Mouse (Mus musculus) urinary bladder, adult 2 months (tissue): ENCODE results near the gene Nectin3. TPM values are rescaled to one million over a fixed set of nuclear protein-coding genes. Genes with fewer than 3 reads are reported as not detected.
"Not testable (repeated sequence)": the region's sequence is repeated elsewhere in the genome, so short reads cannot be mapped to it uniquely, and the experiment has no call there.

ENCODE experiments used
- DNase-seq: peaks from one replicate; pipeline ENCODE4 v3.0.0; 2022; ENCODE audit warnings: low spot score
- polyA plus RNA-seq: library from polyadenylated mRNA; depleted of rRNA; stranded (reverse); fragments of >200 nt; gene quantifications from 2 replicates; pipeline ENCODE4 v1.2.3, GENCODE M21; 2012

The Nectin3 gene
- polyA plus RNA-seq, 1 experiment = 20.8 TPM

DNA sequence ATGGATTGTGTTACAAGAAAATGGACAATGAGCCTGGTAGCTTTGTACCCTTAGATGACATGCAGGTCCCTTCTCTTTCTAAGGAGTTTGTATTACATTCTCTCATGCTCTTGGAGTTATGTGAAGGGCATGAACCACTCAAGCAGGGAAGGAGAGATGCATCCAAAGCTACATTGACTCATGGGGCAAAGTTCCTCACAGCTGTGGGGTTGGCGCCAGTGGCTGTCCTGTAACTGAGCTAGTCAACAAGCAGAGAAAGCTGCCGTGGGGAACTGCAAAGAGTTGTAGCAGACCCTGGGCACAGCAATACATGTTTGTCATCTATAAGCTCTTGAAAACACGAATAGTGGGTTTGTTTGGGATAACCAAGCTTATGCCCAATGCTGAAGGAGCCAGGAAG is 82.1 kb downstream of the Nectin3 start:
- DNase-seq = no peak

DNA sequence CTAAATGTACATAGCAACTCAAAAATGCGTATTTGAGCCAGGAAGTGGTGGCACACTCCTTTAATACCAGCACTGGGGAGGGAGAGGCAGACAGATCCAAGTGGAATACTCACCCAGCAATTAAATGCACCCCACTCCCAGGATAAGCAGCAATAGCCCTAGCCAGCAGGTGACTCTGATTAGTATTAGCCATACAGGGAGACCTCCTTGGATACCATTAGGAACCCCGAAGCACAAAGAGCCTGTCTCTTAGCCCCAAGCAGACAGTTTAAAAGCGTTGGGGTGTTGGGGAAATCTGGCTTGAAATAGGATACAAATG is 87.6 kb downstream of the Nectin3 start:
- no peak for DNase-seq

DNA sequence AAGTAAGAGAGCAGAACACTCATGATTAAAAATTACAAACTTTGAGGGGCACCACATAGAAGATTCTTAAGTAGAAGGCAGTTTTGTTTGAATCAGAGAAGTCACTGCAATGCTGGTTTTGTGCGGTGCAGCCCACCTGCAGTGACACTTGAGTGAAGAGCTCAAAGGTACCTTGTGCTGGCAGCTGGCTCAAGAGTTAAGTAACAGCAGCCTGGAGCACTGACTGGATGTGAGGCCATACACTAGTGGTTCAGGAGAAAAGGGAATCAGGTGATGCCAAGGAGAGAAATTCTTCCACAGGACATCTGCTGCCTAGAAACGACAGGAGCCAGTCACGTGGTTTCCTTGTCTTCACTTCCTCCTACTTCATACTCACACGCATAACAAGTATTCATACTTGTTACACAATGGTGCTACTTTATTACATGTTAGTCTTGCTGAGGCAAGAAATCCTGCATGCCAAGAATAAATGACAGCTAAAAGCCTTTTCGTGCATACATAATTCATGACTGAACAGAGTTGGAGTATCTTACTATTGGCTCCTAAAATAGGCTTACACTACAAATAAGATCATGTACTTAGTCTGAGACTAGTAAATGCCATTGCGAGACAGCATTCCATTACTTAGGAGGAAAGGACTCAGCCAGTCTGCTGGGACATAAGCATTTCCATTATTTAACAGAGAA is 88.1 kb downstream of the Nectin3 start:
- DNase-seq = no peak

DNA sequence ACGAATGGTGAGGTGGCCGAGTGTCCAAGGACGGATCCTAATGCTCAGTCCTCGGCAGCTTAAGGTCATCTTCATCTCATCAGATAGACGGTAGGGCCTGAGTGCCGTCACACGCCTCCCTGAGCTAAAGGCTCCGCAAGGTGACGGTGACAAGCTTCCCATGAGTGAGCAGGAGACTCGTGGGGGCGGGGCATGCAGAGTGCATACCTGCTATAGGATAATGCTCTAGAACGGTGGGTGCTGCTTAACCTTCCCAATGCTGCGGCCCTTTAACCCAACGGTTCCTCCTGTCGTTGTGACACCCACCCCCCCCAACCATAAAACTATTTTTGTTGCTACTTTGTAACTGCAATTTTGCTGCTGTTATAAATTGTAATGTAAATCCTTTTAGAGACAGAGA is 90.3 kb downstream of the Nectin3 start:
- DNase-seq = no peak

DNA sequence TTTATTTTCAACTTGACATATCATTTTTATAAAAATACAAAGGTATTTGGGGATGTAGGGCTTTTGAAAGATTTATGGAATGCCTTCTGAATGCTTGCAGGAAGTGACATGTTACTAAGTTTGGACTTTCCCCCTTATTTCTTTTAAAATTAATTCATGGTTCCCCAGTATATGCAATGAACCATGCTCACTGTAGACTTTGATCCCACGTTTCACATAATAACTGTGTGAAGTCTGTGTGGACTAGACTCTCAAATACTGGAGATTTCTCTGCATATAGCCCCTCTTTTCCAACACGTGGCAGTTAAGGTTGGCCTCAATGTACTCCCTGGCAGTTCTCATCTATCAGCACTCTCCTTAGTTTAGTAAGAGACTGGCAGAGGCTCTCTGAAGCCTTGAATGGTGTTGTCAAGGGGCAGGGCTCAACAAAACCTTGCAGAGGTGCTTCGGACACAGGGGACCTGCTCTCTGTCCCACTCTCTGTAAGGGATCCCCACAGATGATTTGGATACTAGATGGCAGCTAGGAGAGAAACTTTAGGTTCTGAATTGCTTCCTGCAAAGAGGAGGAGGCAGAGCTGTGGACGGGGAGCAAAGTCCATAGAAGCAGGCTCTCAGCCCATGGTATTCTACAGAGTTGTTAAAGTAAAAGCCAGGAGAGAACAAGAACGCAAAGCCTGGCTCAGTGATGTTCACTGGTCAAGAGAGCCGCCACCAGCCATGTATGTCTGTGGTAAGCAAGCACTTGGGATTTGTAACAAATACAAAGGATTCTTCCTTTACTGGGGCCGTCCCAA is 91.3 kb downstream of the Nectin3 start:
- DNase-seq = no peak

DNA sequence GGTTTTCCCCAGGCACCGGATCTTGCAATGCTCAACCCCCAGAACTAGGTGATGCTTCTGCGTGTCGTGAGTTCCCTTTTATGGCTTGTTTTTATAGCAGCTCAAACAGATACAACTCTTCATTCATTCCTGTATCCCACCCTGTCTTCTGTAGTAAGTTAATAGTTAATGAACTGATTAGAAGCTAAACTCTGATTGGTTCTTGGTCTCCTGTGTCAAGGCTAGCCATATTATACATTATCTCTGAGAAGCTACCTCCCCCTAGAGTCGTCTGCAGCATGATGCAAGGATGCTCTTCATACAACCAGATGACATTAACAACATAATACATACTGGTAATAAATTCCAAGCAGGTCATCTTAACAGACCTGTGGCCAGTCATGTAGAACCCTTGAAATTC is 100.4 kb downstream of the Nectin3 start:
- DNase-seq = no peak

DNA sequence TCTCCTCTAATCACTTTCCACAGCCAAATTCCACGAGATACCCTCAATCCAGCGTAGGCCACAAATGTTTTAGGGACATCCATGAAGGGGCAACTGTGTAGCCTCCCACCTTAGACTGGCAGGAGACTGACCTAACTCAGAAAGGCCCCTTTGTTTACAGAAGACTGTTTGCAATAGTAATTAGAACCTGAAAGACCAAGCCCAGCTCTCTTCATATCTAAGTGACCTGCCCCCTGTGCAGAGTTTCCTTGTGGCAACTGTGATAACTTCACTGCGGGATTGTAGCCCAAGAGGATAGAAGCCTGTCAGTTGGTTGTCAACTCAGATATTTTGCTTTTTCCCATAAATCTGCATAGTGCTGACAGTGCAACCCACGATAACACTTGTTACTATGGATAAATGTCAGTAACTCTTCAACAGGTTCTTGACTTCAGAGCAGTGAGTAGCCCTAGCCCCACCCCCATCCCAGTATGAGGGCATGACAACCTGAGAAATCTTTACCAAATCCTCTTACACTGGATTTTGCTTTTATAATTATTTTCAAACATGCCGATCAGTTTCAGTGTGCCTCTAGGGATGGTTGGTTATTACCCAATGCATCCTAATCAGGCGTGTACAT is 108.8 kb downstream of the Nectin3 start:
- no peak for DNase-seq

DNA sequence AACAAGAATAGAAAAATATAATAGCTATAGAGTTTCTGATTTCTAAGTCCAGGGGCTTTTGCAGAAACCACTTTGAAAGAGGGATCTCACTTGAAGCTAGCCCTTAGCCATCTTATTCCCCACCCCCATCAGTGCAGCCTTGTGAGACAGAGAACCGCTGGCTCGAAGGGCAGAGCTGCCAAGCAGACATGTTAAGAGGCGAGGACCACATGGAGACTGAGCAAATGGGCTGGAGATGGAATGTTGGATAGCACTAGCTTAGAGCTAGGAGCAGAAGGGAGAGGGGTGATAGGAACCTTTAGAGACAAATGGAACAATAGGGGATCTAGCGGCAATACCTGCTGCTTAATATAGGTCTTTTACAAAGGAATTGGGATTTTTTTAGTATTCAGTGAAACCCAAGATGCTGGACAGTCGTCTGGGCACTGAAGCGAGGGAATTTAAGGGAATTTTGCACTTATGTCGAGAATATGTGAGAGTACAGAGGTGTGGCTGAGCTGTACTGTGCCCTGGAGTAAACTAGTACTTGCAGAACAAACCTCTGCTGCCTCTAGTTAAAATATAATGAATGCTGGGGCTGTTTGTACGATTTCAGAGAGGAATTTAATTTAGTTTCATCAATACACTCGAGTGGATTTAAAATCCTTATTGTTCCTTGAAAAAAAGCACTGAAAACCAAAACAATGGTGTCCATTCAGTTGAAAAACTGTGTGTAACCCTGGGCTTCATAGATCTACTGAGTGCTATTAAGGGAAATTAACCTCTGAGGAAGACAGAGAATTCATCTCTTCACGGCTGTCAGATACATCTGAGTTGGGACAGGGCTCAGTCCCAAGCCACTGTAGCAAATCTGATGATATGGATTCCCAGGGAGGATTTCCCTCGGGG is 109.6 kb downstream of the Nectin3 start:
- DNase-seq = no peak

DNA sequence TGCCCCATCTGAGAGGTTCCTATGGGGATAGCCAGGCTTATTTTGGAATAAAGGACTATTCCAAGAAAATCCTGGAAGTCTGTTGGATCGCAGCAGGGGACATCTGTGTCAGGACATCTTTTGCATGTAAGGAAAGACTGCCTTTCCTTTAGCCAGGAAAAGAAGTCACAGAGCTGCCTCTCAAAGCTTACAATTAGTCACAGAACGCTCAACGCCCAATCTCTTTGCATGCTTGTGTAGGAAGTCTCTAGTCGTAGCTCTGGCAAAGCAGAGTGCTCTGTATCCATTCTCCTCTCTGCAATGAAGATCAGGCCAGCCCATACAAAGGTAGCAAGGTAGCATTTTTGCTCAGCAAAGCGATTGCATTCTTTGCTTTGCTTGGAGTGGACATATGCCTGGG is 114.0 kb downstream of the Nectin3 start:
- DNase-seq = no peak

DNA sequence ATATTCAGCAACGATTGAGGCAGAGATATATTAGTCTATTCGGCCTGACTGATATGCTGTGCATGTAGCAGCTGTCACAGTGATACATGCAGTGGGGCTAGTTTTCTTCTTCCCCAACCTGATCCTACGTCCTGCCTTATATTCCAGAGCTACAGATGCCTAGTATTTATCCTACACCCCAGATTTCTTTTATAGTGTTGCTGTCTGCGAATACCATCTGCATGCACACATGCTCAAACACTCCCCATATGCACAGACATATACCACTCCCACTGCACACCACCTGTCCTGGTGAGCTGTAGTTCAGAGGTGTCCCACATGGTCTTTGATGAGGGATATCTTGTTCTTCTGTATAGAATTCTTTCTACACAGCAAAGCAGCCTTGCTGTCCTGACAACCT is 115.0 kb downstream of the Nectin3 start:
- DNase-seq = no peak

DNA sequence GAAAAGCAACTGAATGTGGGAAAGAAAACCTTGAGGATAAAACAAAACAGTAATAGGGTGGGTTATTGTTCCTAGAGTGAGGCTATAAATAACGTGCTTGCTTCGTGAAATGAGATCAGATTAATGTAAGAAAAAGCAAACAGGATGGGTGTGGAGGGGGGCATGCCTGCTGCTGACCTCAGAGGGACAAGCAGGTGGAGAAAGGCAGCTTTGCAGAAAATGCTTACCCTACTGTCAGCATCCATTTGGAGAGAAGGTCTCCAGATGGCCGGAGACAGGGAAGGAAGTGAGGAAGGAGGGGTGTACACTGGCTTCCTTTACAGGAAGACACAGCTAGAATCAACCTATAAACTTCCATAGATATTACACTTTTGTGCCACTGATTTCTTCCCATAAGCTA is 121.8 kb downstream of the Nectin3 start:
- DNase-seq = no peak

DNA sequence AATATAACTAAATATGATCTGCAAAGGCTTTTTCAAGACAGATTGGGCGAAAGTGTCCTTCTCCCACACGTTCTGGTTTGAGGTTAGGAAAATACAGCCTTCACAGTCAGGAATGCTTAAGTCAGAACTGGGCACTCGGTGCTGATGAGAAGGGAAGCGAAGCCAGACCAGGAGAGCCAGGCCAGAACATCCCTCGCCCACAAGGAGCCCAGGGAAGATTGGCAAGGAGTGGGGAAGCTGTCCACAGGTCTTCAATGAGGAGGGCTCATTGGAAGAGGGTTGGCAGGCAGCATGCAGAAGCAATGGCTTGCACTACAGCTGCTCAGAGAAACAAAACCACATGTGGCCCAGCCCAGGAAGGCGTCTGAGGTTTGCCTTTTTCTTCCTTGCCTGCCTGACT is 136.3 kb downstream of the Nectin3 start:
- no peak for DNase-seq

DNA sequence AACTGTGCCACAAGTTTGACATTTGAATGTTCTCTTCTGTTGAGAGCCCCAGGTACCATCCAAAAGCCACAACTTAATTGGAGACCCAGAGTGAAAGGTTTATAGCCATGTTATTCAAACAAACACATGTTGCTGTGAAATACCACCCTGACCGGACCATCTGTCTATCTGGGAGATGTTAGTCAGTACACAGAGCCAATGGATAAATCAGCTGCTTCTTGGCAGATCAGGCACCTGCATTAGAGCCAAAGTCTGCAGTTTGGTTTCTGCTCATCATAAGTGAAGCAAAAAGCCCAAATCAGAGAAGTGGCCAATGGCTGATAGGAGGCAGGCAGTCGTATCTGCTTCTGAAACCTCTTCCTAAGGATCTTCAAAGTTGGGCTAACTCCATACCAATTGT is 140.7 kb downstream of the Nectin3 start:
- not testable (repeated sequence) for DNase-seq

DNA sequence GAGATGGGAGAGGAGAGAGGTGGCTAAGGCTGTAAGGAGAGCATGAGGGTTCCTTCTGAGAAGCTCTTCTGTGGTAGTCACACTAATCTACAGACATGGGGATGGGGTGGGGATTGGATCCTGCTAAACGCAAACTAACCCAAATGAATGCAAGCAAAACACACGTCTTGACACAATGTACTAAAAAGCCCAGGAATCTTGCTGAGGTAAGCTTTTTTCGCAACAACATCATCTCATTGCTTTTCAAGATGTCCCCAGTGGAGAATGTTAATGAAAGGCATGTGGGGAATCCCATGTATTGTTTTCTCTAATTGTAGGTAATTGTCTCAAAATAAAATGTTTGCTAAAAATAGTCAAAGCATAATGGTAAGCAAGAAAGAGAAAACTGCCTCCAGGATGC is 141.7 kb downstream of the Nectin3 start:
- DNase-seq = no peak
